Mouse (Mus musculus): ENCODE measurements at regions not wholly inside any gene's neighbourhood (a gene's known extent, or its start where the extent isn't known, plus 50 kb on each side); places are given as distances from the start of the nearest gene placed in this dataset.

DNA sequence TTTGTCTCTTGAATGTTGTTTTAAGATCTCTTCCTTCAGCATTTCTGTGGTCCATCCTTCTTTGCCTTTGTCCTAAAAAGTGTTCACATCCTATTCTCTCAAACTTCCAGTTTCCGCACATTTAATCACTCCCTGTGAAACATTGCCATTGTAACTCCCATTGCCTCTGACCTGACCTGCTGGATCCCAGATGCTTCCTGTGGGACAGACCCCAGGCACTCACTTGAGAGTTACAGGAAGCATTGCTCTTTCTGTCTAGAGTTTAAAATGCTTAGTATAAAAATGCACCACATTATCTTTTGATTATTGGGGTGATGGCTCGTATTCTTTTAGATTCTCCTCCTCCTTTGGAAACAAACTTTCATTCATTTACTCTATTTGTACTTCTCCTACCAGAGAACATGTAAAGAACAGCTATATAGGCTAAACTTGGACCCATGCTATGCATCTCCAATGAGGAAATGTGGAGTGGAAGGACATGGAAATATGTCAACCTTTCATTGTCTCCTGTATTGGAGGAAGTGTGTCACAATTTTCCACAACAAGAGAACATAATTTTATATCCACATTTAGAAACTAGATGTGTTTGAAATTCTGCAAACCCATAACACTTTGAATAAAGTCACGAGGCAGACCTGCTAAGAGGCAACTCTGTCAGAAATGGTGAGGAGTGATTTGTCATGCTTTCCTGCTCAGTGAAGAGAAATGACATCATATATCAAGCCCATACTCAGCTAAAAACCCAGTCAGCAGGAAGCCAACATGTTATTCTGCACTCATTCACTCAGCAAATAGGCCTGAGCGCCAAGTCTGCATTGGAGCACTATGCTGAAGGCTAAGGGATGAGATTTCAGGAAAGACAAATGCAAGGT, 308.8 kb upstream of the Marcks start:
- no peak overlapping the region for H3K9ac ChIP-seq (replicated peaks; ENCODE audit: low read length, poor library complexity, severe bottlenecking)
- H3K4me3 ChIP-seq (ENCODE audit: low read depth, low read length): no peak overlapping the region
- H3K9me3 ChIP-seq (ENCODE audit: low read length): no peaks in the 10 kb centered on the region
- ATAC-seq (ENCODE audit: low FRiP score) (no peak), DNase-seq (ENCODE audit: low spot score) (no peak)
- no peak overlapping the region for H3K27ac ChIP-seq (ENCODE audit: low read depth, low read length)
- no peaks in the 10 kb centered on the region for H3K27me3 ChIP-seq (ENCODE audit: insufficient read depth, low read length)
- H3K36me3 ChIP-seq (ENCODE audit: insufficient read depth, low read length): no peaks in the 10 kb centered on the region
- WGBS: 83% methylated on average over 4 of the region's 4 CpGs
- H3K4me1 ChIP-seq (ENCODE audit: insufficient read depth, low read length): no peaks in the 10 kb centered on the region
- no peak for TF ChIP-seq CTCF (IDR thresholded peaks at IDR 0.05)
- H3K4me2 ChIP-seq (ENCODE audit: low read depth, low read length, poor library complexity, severe bottlenecking): no peak overlapping the region

DNA sequence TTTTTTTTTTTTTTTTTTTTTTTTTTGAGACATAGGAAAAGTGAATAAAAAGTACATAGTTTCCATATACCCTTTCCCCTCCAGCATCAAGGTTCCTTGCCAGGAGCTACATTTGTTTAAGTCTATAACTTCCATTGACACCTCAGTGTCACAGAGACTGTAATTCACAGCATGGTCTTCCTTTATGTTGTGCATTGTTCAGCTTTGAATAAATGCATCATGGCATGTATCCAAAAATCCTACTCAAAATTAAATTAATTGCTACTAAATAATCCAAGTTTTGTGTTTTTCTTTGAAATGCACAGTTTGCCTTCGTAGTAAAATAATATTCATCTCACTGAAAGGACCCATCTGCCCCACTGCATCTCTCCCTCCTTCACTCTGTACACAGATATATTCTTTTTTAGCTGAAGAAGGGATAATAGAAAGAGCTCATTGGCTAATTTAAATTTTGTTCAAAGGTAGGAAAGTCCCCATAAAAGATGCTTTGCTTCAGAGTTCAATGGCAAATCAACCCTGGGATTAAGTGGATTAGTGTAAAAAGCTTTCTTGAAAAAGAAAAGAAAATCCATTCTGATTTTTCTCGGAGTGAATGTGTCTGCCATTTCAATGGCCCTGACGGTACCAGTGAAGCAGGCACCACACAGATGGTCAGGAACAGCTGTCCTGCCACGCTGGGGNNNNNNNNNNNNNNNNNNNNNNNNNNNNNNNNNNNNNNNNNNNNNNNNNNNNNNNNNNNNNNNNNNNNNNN, 301.3 kb upstream of the Marcks start:
- H3K9me3 ChIP-seq (ENCODE audit: low read length): no peaks in the 10 kb centered on the region
- H3K9ac ChIP-seq (replicated peaks; ENCODE audit: low read length, poor library complexity, severe bottlenecking): no peak overlapping the region
- ATAC-seq (ENCODE audit: low FRiP score) (peak; percentile 72; the same call in 1 of the 2 replicates), DNase-seq (ENCODE audit: low spot score) (peak; percentile 77)
- no peaks in the 10 kb centered on the region for H3K4me1 ChIP-seq (ENCODE audit: insufficient read depth, low read length)
- no peak overlapping the region for H3K27ac ChIP-seq (ENCODE audit: low read depth, low read length)
- H3K27me3 ChIP-seq (ENCODE audit: insufficient read depth, low read length): no peaks in the 10 kb centered on the region
- H3K4me3 ChIP-seq (ENCODE audit: low read depth, low read length): no peak overlapping the region
- no peak for TF ChIP-seq CTCF (IDR thresholded peaks at IDR 0.05)
- no peaks in the 10 kb centered on the region for H3K36me3 ChIP-seq (ENCODE audit: insufficient read depth, low read length)
- WGBS: 15% methylated on average over 4 of the region's 4 CpGs
- H3K4me2 ChIP-seq (ENCODE audit: low read depth, low read length, poor library complexity, severe bottlenecking): no peak overlapping the region

DNA sequence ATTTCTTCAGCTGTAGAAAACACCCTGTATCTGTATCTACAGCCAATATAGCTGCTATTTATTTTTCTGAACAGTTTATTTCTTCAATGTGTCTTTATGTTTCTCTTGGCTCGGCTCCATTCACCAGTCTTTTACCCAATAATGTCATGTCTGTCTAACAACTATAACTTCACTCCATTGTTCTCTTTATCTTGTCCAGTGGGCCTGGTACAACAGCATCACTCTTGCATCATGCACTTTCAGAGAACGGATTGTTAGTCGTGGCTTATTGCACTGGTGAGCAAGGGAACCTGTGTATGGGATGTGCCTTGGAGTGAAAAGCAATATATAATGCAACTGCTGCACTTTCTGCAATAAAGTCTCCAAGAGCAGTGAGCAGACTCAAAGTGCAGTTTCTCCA, 299.6 kb upstream of the Marcks start:
- 62% methylated on average over 3 of the region's 3 CpGs for WGBS

GRCm38 (mm10) chr10:37436849-37437248, 298.1 kb upstream of the Marcks start:
- H3K27ac ChIP-seq (ENCODE audit: low read depth, low read length): no peak overlapping the region
- H3K9ac ChIP-seq (replicated peaks; ENCODE audit: low read length, poor library complexity, severe bottlenecking): no peak overlapping the region
- no peaks in the 10 kb centered on the region for H3K27me3 ChIP-seq (ENCODE audit: insufficient read depth, low read length)
- no peak overlapping the region for H3K4me2 ChIP-seq (ENCODE audit: low read depth, low read length, poor library complexity, severe bottlenecking)
- DNase-seq (ENCODE audit: low spot score): no peak
- no peak for TF ChIP-seq CTCF (IDR thresholded peaks at IDR 0.05)
- no peaks in the 10 kb centered on the region for H3K4me1 ChIP-seq (ENCODE audit: insufficient read depth, low read length)
- no peaks in the 10 kb centered on the region for H3K9me3 ChIP-seq (ENCODE audit: low read length)
- H3K4me3 ChIP-seq (ENCODE audit: low read depth, low read length): no peak overlapping the region
- no peak for ATAC-seq (ENCODE audit: low FRiP score)
- H3K36me3 ChIP-seq (ENCODE audit: insufficient read depth, low read length): no peaks in the 10 kb centered on the region

More for the DNA sequence above, 299.6 kb upstream of the Marcks start:
- Histone ChIP-seq H3K4me1 (ENCODE audit: insufficient read depth, low read length) (no peaks in the 10 kb centered on the region), H3K4me3 (ENCODE audit: low read depth, low read length) (no peak overlapping the region), H3K9me3 (ENCODE audit: low read length) (no peaks in the 10 kb centered on the region), H3K27ac (ENCODE audit: low read depth, low read length) (no peak overlapping the region), H3K36me3 (ENCODE audit: insufficient read depth, low read length) (no peaks in the 10 kb centered on the region), H3K9ac (replicated peaks; ENCODE audit: low read length, poor library complexity, severe bottlenecking) (no peak overlapping the region), H3K27me3 (ENCODE audit: insufficient read depth, low read length) (no peaks in the 10 kb centered on the region), H3K4me2 (ENCODE audit: low read depth, low read length, poor library complexity, severe bottlenecking) (no peak overlapping the region)
- DNase-seq (ENCODE audit: low spot score) (no peak), ATAC-seq (ENCODE audit: low FRiP score) (no peak)
- no peak for TF ChIP-seq CTCF (IDR thresholded peaks at IDR 0.05)

- no peaks in the 10 kb centered on the region for H3K4me1 ChIP-seq (ENCODE audit: insufficient read depth, low read length)
- no peak for TF ChIP-seq CTCF (IDR thresholded peaks at IDR 0.05)
- H3K27me3 ChIP-seq (ENCODE audit: insufficient read depth, low read length): no peaks in the 10 kb centered on the region
- H3K27ac ChIP-seq (ENCODE audit: low read depth, low read length): no peak overlapping the region
- no peaks in the 10 kb centered on the region for H3K36me3 ChIP-seq (ENCODE audit: insufficient read depth, low read length)
- no peak overlapping the region for H3K4me2 ChIP-seq (ENCODE audit: low read depth, low read length, poor library complexity, severe bottlenecking)
- WGBS: 62% methylated on average over 5 of the region's 5 CpGs
- no peak overlapping the region for H3K4me3 ChIP-seq (ENCODE audit: low read depth, low read length)
- H3K9me3 ChIP-seq (ENCODE audit: low read length): no peaks in the 10 kb centered on the region
- no peak overlapping the region for H3K9ac ChIP-seq (replicated peaks; ENCODE audit: low read length, poor library complexity, severe bottlenecking)
- ATAC-seq (ENCODE audit: low FRiP score) (no peak), DNase-seq (ENCODE audit: low spot score) (no peak)
These were observed 295.5 kb upstream of the Marcks start for GRCm38 (mm10) chr10:37434229-37434628.

GRCm38 (mm10) chr10:37423047-37423446, 284.3 kb upstream of the Marcks start:
- Histone ChIP-seq H3K9me3 (ENCODE audit: low read length) (no peaks in the 10 kb centered on the region), H3K27ac (ENCODE audit: low read depth, low read length) (no peak overlapping the region), H3K4me1 (ENCODE audit: insufficient read depth, low read length) (no peaks in the 10 kb centered on the region), H3K9ac (replicated peaks; ENCODE audit: low read length, poor library complexity, severe bottlenecking) (no peak overlapping the region), H3K4me3 (ENCODE audit: low read depth, low read length) (no peak overlapping the region), H3K36me3 (ENCODE audit: insufficient read depth, low read length) (no peaks in the 10 kb centered on the region), H3K27me3 (ENCODE audit: insufficient read depth, low read length) (no peaks in the 10 kb centered on the region), H3K4me2 (ENCODE audit: low read depth, low read length, poor library complexity, severe bottlenecking) (no peak overlapping the region)
- TF ChIP-seq CTCF (IDR thresholded peaks at IDR 0.05): no peak
- DNase-seq (ENCODE audit: low spot score) (no peak), ATAC-seq (ENCODE audit: low FRiP score) (no peak)
- WGBS: 38% methylated on average over 1 of the region's 1 CpGs

All from midbrain, postnatal 0 days (tissue).